Mouse (Mus musculus): ENCODE measurements around the gene Myo18a.
A peak's percentile ranks its signal among the peaks of the same experiment; 100 is the strongest.

Gene Myo18a

DNA sequence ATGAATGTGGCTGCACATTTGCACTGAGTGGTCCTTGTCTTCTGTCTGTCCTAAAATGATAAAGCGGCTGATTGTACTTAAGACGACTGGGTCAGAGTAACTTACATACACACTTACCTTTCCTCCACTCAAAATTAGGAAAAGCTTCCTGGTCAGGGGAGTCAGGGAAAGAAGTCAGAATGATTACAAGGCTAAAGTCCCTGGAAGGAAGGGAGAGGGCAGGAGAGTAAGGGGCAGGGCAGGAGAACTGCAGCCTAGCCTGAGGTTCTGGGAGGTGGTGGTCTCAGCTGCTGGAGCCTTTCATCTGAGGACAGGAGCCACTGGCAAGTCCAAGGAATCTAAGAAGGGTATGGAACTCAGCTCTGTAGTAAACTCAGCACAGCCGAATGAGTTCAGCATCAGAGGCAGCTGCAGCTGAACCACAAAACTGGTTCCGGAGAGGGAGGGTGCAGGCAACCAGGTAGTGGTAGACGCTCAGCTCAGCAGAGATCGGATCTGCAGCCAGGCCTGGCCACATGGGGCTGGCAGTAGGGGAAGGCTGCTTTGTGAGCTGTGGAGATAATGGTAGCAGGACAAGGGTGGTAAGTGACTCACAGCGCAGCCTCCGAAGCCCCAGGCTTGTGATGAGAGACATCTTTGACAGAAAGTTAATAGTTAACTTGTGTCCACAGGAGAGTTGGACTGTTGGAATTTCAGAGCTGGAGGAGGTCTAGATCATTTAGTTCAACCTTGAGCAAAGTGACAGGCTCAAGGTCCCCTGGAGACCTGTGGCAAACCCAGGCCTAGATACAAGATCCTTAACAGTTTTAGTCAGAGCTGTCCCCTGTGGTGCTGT lies 9.1 kb downstream of the Myo18a start:
- DNase-seq (ENCODE audit: low spot score in 2 of 2) = no peak

GRCm38 (mm10) chr11:77775701-77776400 lies 12.8 kb downstream of the Myo18a start:
- peak; percentile 25 to 70 for DNase-seq (ENCODE audit: low spot score in 2 of 2)

- no peak for DNase-seq (ENCODE audit: low spot score in 2 of 2)
These were observed 14.4 kb downstream of the Myo18a start for GRCm38 (mm10) chr11:77777436-77777835.

DNA sequence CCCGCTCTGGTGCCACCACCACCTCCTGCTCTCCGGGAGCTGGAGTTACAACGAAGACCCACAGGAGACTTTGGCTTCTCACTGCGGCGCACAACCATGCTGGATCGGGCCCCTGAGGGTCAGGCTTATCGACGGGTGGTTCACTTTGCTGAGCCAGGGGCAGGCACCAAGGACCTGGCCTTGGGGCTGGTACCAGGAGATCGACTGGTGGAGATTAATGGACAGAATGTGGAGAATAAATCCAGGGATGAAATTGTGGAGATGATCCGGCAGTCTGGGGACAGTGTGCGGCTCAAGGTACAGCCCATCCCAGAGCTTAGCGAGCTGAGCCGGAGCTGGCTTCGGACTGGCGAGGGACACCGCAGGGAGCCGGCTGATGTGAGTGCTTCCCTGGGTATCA lies 14.9 kb downstream of the Myo18a start:
- no peak for DNase-seq (ENCODE audit: low spot score in 2 of 2)

DNA sequence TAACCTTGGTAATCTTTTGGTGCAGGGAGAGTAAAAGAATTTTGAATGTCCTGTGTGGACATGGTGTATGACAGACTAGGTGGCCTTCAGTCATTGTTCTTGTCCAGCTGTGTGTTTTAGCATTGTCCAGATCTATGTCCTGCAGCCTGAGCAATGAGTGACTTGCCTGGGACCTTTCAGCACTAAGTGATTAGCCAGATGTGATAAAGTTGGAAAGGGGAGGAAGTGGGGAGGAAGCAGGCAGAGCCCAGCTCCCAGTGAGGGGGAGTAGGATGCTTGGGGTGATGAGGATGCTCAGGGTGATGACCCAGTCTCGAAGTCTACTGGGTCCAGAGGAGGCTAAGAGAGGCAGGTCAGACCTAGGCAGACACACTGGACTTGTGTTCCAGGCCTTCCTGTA lies 16.2 kb downstream of the Myo18a start:
- DNase-seq (ENCODE audit: low spot score in 2 of 2) = peak; percentile 54 to 80

DNA sequence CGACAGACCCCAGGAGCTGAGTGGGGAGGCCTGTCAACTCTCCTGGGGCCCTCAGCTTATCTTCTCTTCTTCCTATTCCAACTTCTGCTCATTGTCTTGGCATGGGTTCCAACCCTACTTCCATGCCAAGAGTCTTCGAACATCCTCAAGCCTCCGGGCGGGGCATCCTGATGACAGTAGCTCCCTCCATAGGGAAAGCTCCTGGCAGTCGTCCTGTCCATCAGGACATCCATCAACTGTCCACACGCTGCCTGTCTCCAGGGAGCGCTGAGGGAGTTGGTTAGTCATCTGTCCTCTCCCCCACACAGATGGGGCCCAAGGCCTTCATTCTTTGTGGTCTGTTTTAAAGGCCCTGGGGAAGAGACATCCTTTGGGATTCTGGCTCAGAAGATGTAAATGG lies 18.0 kb downstream of the Myo18a start:
- peak in 1 of 2 experiments; percentile 38 for DNase-seq (ENCODE audit: low spot score in 2 of 2)

- no peak for DNase-seq (ENCODE audit: low spot score in 2 of 2)
These were observed 19.2 kb downstream of the Myo18a start for GRCm38 (mm10) chr11:77782104-77782815.

DNA sequence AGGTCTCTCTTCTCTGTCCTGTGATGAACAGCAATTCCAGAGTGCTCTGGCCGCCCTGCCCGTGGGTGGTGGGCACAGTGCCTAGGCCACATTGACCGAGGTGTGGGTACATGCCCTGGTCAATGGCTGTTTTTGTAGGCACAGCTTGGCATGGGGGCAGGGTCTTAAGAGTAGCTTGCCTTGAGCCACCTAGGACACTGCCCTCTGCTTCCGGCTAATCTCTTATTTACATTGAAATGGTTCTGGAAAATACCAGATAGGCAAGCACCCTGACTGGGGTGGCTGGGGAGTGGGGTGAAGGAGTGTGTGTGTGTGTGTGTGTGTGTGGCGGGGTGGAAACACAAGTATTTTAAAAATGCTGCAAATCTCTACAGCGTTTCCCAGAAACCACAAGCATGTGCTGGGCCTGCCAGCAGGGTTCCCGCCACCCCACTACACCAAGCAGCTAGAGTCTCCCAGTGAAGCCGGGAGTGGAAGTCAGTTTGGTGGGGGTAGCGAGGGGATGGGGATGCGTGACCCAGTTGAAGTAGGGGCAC lies 20.2 kb downstream of the Myo18a start:
- DNase-seq (ENCODE audit: low spot score in 2 of 2) = no peak

- no peak for DNase-seq (ENCODE audit: low spot score in 2 of 2)
These were observed 21.0 kb downstream of the Myo18a start for GRCm38 (mm10) chr11:77783747-77784646.

GRCm38 (mm10) chr11:77784894-77785293 lies 21.8 kb downstream of the Myo18a start:
- DNase-seq (ENCODE audit: low spot score in 2 of 2) = no peak

DNA sequence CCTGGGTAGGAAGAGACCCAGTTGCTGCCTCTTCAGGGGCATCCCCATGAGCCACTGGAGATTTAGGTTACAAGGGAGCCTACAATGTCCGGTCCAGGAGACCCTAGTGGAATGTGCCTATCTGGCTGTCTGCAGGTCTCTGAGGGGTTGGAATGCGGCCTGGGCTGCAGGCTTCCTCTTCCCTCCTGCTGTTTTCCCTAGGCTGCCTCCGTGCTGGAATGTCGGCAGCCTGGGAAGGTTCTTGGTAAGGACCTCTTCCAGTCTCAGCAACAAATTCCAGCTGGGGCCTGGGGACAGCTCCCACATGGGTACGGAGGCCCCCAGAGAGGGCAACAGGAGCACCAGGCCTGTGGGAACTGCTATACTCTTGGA lies 22.3 kb downstream of the Myo18a start:
- no peak for DNase-seq (ENCODE audit: low spot score in 2 of 2)

DNA sequence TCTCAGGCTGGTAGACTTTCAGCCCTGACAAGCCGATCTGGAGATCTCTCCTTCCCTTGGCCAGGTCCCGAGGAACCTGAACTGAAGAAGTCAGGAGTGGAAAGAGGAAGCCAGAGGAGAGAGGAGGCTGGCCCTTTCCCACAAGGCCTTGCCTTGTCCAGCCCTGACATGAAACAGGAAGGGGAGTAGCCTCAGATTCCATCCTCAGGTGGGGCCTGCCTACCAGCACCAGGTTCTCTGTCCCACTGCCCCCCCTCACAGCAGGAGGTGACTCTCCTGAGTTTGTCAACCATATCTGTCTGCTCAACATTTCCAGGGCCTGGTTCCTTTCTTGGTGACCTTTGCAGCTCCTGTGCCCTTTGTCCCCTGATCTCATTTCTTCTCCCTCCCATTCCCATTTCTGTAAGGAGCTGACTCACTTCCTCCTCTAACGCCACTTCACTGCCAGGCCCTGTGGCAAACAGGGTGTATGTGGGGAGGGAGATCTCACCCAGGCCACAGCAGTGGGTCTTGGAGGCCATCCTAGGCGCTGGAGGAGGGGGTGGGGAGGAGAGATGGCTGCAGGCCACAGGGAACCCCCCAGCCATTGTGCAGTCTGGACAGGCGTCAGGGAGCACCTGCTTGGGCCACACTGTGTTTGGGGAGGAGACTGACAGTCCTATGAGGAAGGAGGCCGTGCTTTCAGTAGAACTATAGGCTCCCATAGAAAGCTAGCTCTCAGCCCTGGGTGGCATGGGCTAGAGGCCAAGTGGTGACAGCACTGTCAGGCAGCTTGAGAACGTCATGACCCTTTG lies 22.9 kb downstream of the Myo18a start:
- DNase-seq (ENCODE audit: low spot score in 2 of 2) = peak in 1 of 2 experiments; percentile 62

- no peak for DNase-seq (ENCODE audit: low spot score in 2 of 2)
These were observed 24.7 kb downstream of the Myo18a start, which contains the start of gene Gm10277 for GRCm38 (mm10) chr11:77787707-77788106. Gm10277 (minus strand) TSS chr11:77787747.

- no peak for DNase-seq (ENCODE audit: low spot score in 2 of 2)
These were observed 26.5 kb downstream of the Myo18a start for GRCm38 (mm10) chr11:77789512-77789911.

DNA sequence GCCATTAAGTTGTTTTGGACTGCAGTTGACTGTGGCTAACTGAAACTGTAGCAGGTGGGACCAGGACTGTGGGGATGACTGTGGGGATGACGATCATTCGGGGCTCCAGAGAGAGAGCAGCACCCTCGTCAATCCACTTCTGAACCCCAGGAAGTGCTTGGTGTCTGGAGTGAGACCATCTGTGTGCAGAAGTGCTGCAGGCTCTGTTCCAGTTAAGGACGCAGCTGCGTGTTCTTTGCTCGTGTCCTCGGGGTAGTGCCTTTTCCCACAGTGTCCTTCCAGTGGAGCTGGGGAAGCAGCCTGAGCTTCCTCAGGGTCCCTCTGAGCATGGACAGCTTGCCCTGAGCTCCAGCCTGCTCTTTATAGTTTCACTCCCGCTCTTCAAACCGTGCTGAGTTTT lies 27.2 kb downstream of the Myo18a start:
- DNase-seq (ENCODE audit: low spot score in 2 of 2) = no peak

GRCm38 (mm10) chr11:77791241-77791727 lies 28.2 kb downstream of the Myo18a start:
- no peak for DNase-seq (ENCODE audit: low spot score in 2 of 2)

DNA sequence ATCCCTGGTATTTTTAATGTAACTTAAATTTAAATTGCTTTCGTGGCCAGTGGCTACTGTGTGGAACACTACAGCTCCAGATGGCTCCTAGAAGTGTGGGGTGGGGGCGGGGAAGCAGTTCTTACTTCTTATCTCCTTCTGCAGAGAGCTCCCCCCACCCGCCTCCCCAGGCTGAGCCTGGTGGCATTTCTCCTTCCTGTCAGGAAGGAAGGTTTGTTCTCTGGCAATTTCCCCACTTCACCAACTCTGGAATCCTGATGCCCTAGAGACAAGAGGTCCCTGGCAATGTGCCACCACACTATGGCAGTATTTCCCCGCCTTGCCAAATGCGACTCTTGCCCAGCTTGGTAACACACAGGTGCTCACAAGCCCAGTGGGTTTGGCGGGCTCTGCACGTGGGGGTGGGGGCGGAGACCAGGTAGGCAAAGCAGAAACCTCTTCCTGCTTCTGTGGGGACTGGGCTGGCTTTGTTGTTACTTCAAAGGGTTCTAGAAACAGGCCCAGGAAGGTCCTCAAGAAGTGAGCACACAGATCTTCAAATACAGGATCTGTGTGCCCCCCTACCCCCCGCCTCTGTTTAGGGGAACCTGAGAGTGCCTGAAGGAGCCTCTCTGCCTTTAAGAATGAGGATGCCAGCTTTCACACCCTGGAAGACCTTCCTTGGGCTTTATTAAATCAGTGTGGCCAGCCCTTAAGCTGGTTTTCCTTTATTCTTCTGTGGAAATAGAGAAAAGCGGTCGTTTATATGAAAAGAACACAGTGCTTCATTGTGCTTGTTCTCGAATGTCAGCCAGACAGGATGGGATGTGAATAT lies 28.9 kb downstream of the Myo18a start:
- no peak for DNase-seq (ENCODE audit: low spot score in 2 of 2)

DNA sequence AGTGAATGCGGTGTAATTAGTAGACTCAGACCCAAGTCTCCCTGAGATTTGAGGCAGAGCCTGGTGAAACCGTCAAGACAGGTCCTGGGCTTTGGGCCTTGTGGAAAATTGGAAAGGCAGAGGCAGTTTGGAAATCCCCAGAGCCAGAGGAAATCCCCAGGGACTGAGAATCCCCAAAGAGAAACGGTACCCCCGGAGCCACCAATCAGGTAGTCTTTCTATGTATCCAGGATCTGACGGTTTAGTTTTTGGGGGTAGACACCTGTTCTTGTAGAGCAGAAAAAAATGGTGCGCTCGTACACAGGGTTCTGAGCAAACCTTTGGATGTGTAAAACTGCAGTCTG lies 29.5 kb downstream of the Myo18a start:
- no peak for DNase-seq (ENCODE audit: low spot score in 2 of 2)

DNA sequence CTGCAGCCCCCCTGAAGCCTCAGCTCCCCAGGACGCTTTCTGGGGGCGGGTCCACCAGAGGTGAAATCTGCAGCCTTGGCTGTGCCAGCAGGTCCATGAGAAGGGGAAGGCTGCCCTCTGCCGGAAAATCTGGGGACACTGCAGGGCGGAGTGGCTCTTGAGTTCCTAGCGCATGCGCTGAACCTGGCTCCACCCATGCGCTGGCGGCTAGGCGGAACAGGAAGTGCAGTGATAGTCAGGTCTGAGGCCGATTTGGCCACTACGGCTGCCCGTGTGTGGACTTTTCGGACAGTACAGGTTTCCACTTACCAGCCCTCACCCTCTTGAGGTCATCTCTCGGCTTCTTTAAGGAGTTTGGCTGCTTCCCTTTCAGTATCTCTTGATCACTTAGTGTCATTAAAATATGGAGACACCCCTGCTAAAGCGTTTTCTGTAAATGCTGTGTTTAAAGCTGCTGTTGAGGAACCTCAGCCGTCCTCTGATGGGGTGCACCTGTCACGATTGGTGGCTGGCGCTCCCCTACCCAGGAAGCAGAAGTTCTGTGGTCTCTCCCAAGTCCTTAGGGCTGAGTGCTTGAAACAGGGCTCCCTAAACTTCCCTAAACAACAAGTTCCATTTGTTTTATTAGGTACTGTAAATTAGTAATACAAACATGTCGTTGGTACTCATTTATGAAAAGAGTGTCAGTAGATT lies 30.3 kb downstream of the Myo18a start:
- peak; percentile 96 to 98 for DNase-seq (ENCODE audit: low spot score in 2 of 2)
